Mouse (Mus musculus) lung, embryonic 14.5 days (tissue): ENCODE measurements around the gene Cebpzos. TPM values are rescaled to one million over a fixed set of nuclear protein-coding genes. Genes with fewer than 3 reads are reported as not detected.

Experiments
- ATAC-seq: fragments of 200-750 bp; cut with Nextera tagmentation; 2 replicates; pipeline ENCODE4 v1.8.0; 2017; ENCODE audit warnings: mild to moderate bottlenecking, moderate TSS enrichment, moderate library complexity; ENCODE audit not compliant: insufficient read depth
- DNase-seq: peaks from one replicate; pipeline ENCODE4 v3.0.0-alpha.2; 2015
- H3K27ac ChIP-seq: fragments of 300-500 bp; sonication (generic); 2 replicates; pipeline ENCODE4 v1.5.1; 2014; ENCODE audit warnings: low read depth, mild to moderate bottlenecking, moderate library complexity
- H3K27me3 ChIP-seq: fragments of 300-500 bp; sonication (generic); 2 replicates; pipeline ENCODE4 v1.6.1; 2014; ENCODE audit warnings: low read length, control low read depth; ENCODE audit not compliant: insufficient read depth
- H3K36me3 ChIP-seq: fragments of 300-500 bp; sonication (generic); 2 replicates; pipeline ENCODE4 v1.6.1; 2014; ENCODE audit warnings: control low read depth; ENCODE audit not compliant: insufficient read depth
- H3K4me1 ChIP-seq: fragments of 300-500 bp; sonication (generic); 2 replicates; pipeline ENCODE4 v1.6.1; 2014; ENCODE audit warnings: antibody characterized with exemption, control low read depth; ENCODE audit not compliant: insufficient read depth
- H3K4me2 ChIP-seq: fragments of 300-500 bp; sonication (generic); 2 replicates; pipeline ENCODE4 v1.6.1; 2014; ENCODE audit warnings: mild to moderate bottlenecking
- H3K4me3 ChIP-seq: fragments of 300-500 bp; sonication (generic); 2 replicates; pipeline ENCODE4 v1.5.1; 2014; ENCODE audit warnings: low read depth, low read length
- H3K9ac ChIP-seq: fragments of 300-500 bp; sonication (generic); 2 replicates; pipeline ENCODE4 v1.6.1; 2014
- H3K9me3 ChIP-seq: fragments of 300-500 bp; sonication (generic); 2 replicates; pipeline ENCODE4 v1.6.1; 2016; ENCODE audit warnings: low read depth, low read length, control low read depth
- CTCF ChIP-seq: IDR thresholded peaks from 2 replicates; pipeline ENCODE4 v1.5.1; 2016; ENCODE audit warnings: antibody characterized with exemption, low read depth
- WGBS: fragments of 180-500 bp; shearing (Covaris S2); extraction: QIAGEN DNeasy Blood & Tissue Kit; methylation state at CpG from one replicate; pipeline ENCODE4 v1.1.7; 2014; 5-methylcytosine and 5-hydroxymethylcytosine counted together
- polyA plus RNA-seq: library from polyadenylated mRNA; unstranded; fragments of >200 nt; fragmentation: Nextera tagmentation; extraction: Ambion mirVana; gene quantifications from 2 replicates; pipeline ENCODE4 v1.2.1, GENCODE M21; 2014

The Cebpzos gene
- polyA plus RNA-seq, 1 experiment from 2014 or later = 77.4 TPM

DNA sequence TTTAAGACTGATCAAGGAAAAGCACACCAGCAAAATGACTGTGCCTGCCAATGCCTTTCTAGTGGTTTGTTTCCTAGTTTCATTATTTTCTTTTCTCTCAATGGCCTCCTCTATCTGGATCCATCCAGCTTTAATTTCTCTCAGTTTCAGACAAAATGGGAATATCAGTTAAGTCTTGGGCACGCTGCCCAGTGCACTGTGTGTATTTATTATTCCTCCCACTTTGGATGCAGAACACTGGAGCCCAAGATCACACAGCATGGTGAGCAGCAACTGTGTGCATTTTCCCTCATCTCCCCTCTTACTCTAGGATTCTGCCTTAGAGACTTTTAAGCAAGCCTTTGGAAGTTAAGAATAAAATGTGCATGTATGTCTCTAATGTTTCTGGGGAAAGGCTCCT is 48.1 kb downstream of the Cebpzos start:
- no peak for TF ChIP-seq CTCF
- Histone ChIP-seq H3K4me3 (no peak overlapping the region), H3K4me2 (no peak overlapping the region), H3K27me3 (no peaks in the 10 kb centered on the region), H3K9me3 (no peaks in the 10 kb centered on the region), H3K27ac (no peak overlapping the region), H3K9ac (no peak overlapping the region), H3K36me3 (peaks cover 66% of the 10 kb centered on the region), H3K4me1 (no peaks in the 10 kb centered on the region)
- ATAC-seq (no peak), DNase-seq (peak; percentile 51)
- 87% methylated on average over 1 of the region's 1 CpGs for WGBS

DNA sequence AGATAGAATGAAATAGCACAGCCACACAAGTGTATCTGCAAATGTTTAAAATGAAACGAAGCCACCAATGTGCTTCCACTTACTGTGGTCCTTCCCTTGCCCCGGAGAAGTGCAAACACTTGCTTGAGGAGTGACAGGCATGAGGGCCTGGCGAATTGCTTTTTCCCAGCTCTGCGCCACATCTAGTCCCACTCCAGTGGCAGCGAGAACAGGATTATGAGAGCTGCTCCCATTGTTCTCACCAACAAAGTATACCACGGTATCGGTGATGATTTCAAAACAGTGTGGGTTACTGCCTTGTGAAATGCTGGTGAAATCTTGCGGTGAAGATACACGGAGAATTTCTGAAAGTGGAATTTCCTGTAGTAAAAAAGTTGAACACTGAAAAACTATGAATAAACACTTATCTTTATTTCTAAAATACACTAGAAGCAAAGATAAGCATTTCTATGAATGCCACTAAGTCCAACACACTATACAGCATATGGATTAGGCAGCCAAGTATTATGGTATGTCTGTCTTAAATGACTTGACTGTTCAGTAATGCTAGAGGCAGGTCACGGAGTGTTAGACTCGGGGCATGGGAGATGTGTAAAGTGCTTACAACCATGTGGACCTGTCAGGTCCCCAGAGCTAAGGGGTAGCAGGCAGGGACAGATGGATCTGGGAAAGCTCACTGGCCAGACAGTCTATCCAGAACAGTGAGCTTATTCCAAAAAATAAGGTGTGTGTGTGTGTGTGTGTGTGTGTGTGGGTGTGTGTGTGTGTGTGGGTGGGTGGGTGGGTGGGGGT is 50.0 kb downstream of the Cebpzos start:
- no peaks in the 10 kb centered on the region for H3K9me3 ChIP-seq
- H3K4me3 ChIP-seq = no peak overlapping the region
- H3K4me2 ChIP-seq = no peak overlapping the region
- ATAC-seq = peak; percentile 35; the same call in 1 of the 2 replicates
- WGBS = 71% methylated on average over 11 of the region's 11 CpGs
- DNase-seq = peak; percentile 19
- H3K9ac ChIP-seq = no peak overlapping the region
- H3K36me3 ChIP-seq = peaks cover 59% of the 10 kb centered on the region
- TF ChIP-seq CTCF = no peak
- H3K4me1 ChIP-seq = no peaks in the 10 kb centered on the region
- H3K27me3 ChIP-seq = no peaks in the 10 kb centered on the region
- no peak overlapping the region for H3K27ac ChIP-seq

DNA sequence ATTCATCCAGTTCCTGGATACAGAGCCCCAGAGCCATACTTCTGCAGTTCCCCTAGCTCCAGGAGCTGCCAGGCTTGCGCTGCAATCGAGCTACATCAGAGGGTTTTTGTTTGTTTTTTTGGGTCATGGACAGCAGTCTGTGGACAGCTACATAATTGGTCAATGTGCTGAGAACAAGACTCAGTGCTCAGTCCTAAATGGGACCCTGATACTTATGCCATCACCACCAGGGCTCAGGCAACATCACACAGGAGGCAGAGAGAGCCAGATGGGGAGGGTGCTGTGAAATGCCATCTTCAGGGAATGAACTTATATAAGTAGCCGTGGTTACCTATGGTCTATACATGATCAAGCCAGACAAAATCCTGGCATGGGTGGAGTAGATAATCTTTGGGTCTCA is 52.2 kb downstream of the Cebpzos start:
- H3K4me3 ChIP-seq = no peak overlapping the region
- no peak overlapping the region for H3K9ac ChIP-seq
- H3K4me1 ChIP-seq = no peaks in the 10 kb centered on the region
- no peak for TF ChIP-seq CTCF
- DNase-seq (no peak), ATAC-seq (no peak)
- no peaks in the 10 kb centered on the region for H3K27me3 ChIP-seq
- H3K9me3 ChIP-seq = no peaks in the 10 kb centered on the region
- 62% methylated on average over 3 of the region's 3 CpGs for WGBS
- no peak overlapping the region for H3K27ac ChIP-seq
- peaks cover 57% of the 10 kb centered on the region for H3K36me3 ChIP-seq
- H3K4me2 ChIP-seq = no peak overlapping the region

Other genes with a start within 250 kb of the Cebpzos start
- 7.2 and 8.1 TPM in 2 replicates for gene Strn, start 179.3 kb upstream of the Cebpzos start, polyA plus RNA-seq
- 12.3 and 15.0 TPM in 2 replicates for gene Heatr5b, start 81.1 kb upstream of the Cebpzos start, polyA plus RNA-seq
- gene Gpatch11, start 80.9 kb upstream of the Cebpzos start, polyA plus RNA-seq = 35.6 and 36.0 TPM in 2 replicates
- 8.4 and 9.2 TPM in 2 replicates for gene Eif2ak2, start 33.9 kb upstream of the Cebpzos start, polyA plus RNA-seq
- gene Sult6b1, start 9.5 kb upstream of the Cebpzos start, polyA plus RNA-seq = 0.16 and 0.17 TPM in 2 replicates
- 56.6 and 61.2 TPM in 2 replicates for gene Cebpz, start 20.6 kb downstream of the Cebpzos start, polyA plus RNA-seq
- 57.6 and 59.3 TPM in 2 replicates for gene Ndufaf7, start 20.6 kb downstream of the Cebpzos start, polyA plus RNA-seq
- 52.4 and 52.6 TPM in 2 replicates for gene Prkd3, start 104.3 kb downstream of the Cebpzos start, polyA plus RNA-seq
- gene Qpct, start 135.4 kb downstream of the Cebpzos start, polyA plus RNA-seq = 8.0 and 8.9 TPM in 2 replicates